Mouse (Mus musculus) E14TG2a.4 (cell line): ENCODE measurements around the gene Cpne6.

Source experiments
- CTCF ChIP-seq: conservative IDR thresholded peaks from 2 replicates; pipeline ENCODE4 v1.5.1; 2014; ENCODE audit warnings: low read length
- POU5F1 ChIP-seq: IDR thresholded peaks from 2 replicates; pipeline ENCODE4 v1.6.1; 2014; ENCODE audit warnings: low read length, borderline replicate concordance

DNA sequence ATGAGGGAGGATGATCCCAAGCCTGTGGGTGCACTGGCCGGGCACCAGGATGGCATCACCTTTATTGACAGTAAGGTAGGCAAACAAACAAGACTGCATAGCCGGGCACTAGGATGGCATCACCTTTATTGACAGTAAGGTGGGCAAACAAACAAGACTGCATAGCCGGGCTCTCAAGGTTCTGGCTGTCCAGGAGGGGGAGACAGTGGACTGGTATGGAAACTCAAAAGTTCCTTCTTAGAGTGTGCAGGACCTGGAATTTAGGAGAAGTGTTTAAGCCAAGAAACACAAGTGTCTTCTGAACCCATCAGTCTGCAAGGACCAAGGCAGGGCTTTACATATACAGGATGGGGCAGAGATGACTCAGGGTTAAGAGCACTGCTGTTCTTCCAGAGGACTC is 55.5 kb downstream of the Cpne6 start:
- TF ChIP-seq CTCF (no peak), POU5F1 (no peak)
